Mouse (Mus musculus): ENCODE results near the gene Setd3. TPM values are rescaled to one million over a fixed set of nuclear protein-coding genes. Genes with fewer than 3 reads are reported as not detected.

The Setd3 gene
- polyA plus RNA-seq, 1 experiment, result 9.6 TPM

DNA sequence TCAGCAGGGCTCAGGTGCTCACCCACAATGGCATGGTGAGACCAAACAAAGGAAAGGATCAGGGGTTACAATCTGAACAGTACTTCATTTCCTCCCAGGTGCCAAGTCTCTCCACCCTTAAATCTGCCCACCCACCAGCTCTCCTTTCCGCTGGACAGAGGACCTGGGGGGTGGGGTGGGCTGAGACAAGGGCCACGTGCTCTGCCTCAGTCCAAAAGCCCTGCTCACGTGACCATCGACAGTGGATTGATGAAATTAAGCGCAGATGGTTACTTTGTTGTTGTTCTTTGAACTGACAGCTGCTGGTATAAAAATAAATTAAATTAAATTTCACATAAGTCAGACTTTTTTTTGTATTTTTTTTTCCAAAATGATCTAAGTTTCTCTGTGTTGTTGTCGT, 109.6 kb downstream of the Setd3 start:
- H3K4me3 ChIP-seq (ENCODE audit: extremely low read depth, insufficient read depth, insufficient read length), result no peak overlapping the region
- no peak for DNase-seq (ENCODE audit: low read depth in 1 of 2, low spot score in 2 of 2)
- TF ChIP-seq POLR2A (IDR thresholded peaks at IDR 0.05; ENCODE audit: low read depth, low read length), result no peak
- 80% methylated on average over 6 of the region's 6 CpGs for WGBS
- H3K27ac ChIP-seq (ENCODE audit: insufficient read depth, low read length), result no peak overlapping the region
- no peaks in the 10 kb centered on the region for H3K36me3 ChIP-seq (ENCODE audit: control insufficient read depth, insufficient read depth, low read length)
- H3K27me3 ChIP-seq (ENCODE audit: control insufficient read depth, insufficient read depth, low read length), result no peaks in the 10 kb centered on the region
- H3K4me1 ChIP-seq (ENCODE audit: control insufficient read depth, insufficient read depth, insufficient read length), result no peaks in the 10 kb centered on the region

DNA sequence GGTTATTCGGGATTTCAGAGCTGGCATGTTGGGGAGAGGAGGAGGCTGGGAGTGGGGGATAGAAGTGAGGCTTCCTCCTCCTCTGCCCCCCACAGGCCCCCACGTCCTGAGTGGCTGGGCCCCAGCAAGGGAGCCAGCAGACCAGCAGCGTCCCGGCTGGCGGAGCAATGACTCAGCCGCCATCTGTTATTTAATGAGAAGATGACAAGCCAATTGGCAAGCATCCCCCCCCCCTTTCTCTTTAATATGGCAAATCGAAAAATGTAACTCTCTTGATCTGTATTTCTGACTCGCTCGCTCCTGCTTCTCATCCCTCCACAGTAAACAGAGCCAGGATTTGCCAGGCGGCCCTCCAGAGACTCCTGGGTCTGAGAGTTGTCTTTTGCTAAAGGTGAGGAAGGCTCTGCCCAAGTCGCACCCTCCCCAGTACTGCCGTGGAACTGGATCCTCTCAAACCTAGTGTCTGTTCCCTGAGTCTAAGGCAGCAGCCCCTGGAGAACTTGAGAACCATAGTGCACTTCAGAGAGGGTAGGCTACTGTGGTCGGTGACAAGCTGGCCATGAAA, 111.2 kb downstream of the Setd3 start:
- Histone ChIP-seq H3K36me3 (ENCODE audit: control insufficient read depth, insufficient read depth, low read length) (no peaks in the 10 kb centered on the region), H3K27me3 (ENCODE audit: control insufficient read depth, insufficient read depth, low read length) (no peaks in the 10 kb centered on the region), H3K4me1 (ENCODE audit: control insufficient read depth, insufficient read depth, insufficient read length) (no peaks in the 10 kb centered on the region), H3K27ac (ENCODE audit: insufficient read depth, low read length) (no peak overlapping the region), H3K4me3 (ENCODE audit: extremely low read depth, insufficient read depth, insufficient read length) (no peak overlapping the region)
- TF ChIP-seq POLR2A (IDR thresholded peaks at IDR 0.05; ENCODE audit: low read depth, low read length) (no peak), CTCF (IDR thresholded peaks at IDR 0.05; ENCODE audit: extremely low read depth, insufficient read depth, insufficient read length, insufficient replicate concordance) (no peak)
- WGBS, result 79% methylated on average over 13 of the region's 13 CpGs
- DNase-seq (ENCODE audit: low read depth in 1 of 2, low spot score in 2 of 2), result no peak

DNA sequence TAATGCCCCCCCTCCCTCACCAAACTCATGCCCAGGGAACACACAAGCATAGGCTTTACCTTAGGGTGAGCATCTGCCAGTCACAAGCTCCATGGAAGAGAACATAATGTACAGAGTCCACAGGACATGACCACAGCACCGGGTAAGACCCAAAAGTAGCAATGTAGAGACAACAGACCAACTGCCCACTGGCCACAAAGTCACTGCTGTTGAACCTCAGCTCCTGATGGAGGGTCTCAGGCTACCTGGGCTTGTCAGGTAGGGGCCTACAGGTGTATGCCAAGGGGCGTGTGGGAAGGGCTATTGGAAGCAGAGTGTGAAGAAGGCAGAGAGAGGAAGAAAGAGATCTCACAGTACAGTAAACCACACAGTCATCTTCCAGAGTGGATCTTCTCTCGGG, 111.9 kb downstream of the Setd3 start:
- DNase-seq (ENCODE audit: low read depth in 1 of 2, low spot score in 2 of 2), result no peak
- TF ChIP-seq CTCF (IDR thresholded peaks at IDR 0.05; ENCODE audit: extremely low read depth, insufficient read depth, insufficient read length, insufficient replicate concordance) (no peak), POLR2A (IDR thresholded peaks at IDR 0.05; ENCODE audit: low read depth, low read length) (no peak)
- H3K4me3 ChIP-seq (ENCODE audit: extremely low read depth, insufficient read depth, insufficient read length), result no peak overlapping the region
- no peaks in the 10 kb centered on the region for H3K27me3 ChIP-seq (ENCODE audit: control insufficient read depth, insufficient read depth, low read length)
- WGBS, result 90% methylated on average over 3 of the region's 3 CpGs
- no peaks in the 10 kb centered on the region for H3K36me3 ChIP-seq (ENCODE audit: control insufficient read depth, insufficient read depth, low read length)
- no peaks in the 10 kb centered on the region for H3K4me1 ChIP-seq (ENCODE audit: control insufficient read depth, insufficient read depth, insufficient read length)
- H3K27ac ChIP-seq (ENCODE audit: insufficient read depth, low read length), result no peak overlapping the region

DNA sequence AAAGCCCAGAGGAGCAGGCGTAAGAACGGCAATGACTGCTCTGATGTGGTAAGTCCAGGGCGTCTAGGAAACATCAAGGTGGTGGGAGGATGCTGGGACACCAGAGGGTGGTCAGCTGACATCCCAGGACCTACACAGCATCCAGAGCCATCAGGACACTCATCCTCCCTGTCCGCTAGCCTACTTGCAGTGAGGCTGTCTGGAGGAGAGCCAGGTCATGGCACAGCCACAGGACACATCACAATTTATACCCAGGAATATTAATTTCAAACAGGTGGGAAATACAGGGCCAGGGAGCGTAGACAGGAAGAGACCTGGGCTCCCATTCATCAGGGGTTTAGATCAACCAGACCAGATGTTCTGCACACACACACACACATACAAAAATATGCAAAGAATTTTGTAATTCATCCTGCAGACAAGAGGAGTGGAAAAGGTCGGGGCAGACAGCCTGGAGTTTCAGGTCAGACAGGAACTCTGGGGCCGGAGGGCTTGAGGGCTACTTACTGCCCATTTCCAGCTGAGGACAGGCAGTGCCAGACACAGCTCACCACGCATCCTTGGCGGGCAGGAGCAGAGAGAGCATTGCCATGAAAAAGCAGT, 114.6 kb downstream of the Setd3 start:
- Histone ChIP-seq H3K27ac (ENCODE audit: insufficient read depth, low read length) (no peak overlapping the region), H3K27me3 (ENCODE audit: control insufficient read depth, insufficient read depth, low read length) (no peaks in the 10 kb centered on the region), H3K4me1 (ENCODE audit: control insufficient read depth, insufficient read depth, insufficient read length) (no peaks in the 10 kb centered on the region), H3K36me3 (ENCODE audit: control insufficient read depth, insufficient read depth, low read length) (no peaks in the 10 kb centered on the region), H3K4me3 (ENCODE audit: extremely low read depth, insufficient read depth, insufficient read length) (no peak overlapping the region)
- 79% methylated on average over 9 of the region's 9 CpGs for WGBS
- no peak for DNase-seq (ENCODE audit: low read depth in 1 of 2, low spot score in 2 of 2)
- TF ChIP-seq CTCF (IDR thresholded peaks at IDR 0.05; ENCODE audit: extremely low read depth, insufficient read depth, insufficient read length, insufficient replicate concordance), result no peak
- no peak for TF ChIP-seq POLR2A (IDR thresholded peaks at IDR 0.05; ENCODE audit: low read depth, low read length)

DNA sequence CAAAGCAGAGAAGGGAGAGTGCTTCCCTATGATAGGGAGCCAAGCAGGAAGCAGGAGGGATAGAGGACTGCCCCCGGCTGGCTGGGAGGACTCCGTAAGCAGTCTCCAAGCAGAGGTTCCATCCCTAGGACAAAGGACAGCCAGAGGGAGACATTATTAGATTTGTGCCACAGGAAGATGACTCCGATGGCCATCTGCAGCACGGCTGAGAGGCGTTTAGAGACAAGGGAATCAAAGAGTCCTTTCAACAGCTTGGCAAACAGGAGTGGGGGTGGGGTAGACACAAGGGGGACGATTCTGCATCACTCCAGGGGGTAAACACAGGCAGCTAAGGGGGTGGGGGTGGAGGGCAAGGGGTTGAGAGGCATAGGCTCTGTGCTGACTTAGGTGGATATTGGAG, 115.1 kb downstream of the Setd3 start:
- Histone ChIP-seq H3K27me3 (ENCODE audit: control insufficient read depth, insufficient read depth, low read length) (no peaks in the 10 kb centered on the region), H3K36me3 (ENCODE audit: control insufficient read depth, insufficient read depth, low read length) (no peaks in the 10 kb centered on the region), H3K27ac (ENCODE audit: insufficient read depth, low read length) (no peak overlapping the region), H3K4me3 (ENCODE audit: extremely low read depth, insufficient read depth, insufficient read length) (no peak overlapping the region), H3K4me1 (ENCODE audit: control insufficient read depth, insufficient read depth, insufficient read length) (no peaks in the 10 kb centered on the region)
- TF ChIP-seq POLR2A (IDR thresholded peaks at IDR 0.05; ENCODE audit: low read depth, low read length), result no peak
- no peak for TF ChIP-seq CTCF (IDR thresholded peaks at IDR 0.05; ENCODE audit: extremely low read depth, insufficient read depth, insufficient read length, insufficient replicate concordance)
- 73% methylated on average over 6 of the region's 6 CpGs for WGBS
- DNase-seq (ENCODE audit: low read depth in 1 of 2, low spot score in 2 of 2), result no peak

DNA sequence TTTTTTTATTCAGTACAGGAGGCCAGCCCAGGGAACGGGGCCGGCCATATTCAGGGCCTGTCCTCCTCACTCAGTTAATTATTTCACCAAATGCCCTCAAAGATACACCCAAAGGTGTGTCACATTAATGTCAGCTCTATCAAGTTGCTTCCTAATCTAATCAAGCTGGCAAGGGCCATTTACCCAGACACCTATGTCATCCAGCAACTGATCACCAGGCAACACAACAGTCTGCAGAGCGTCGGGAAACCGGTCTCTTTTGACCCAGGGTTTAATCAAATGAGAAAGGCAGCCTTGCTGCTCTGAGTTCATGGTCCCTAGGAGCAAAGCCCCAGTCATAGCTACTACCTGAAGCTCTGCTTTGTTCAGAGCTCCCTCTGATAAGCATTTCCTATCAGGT, 117.0 kb downstream of the Setd3 start:
- no peak for DNase-seq (ENCODE audit: low read depth in 1 of 2, low spot score in 2 of 2)
- WGBS, result 91% methylated on average over 5 of the region's 5 CpGs
- TF ChIP-seq POLR2A (IDR thresholded peaks at IDR 0.05; ENCODE audit: low read depth, low read length), result no peak
- TF ChIP-seq CTCF (IDR thresholded peaks at IDR 0.05; ENCODE audit: extremely low read depth, insufficient read depth, insufficient read length, insufficient replicate concordance), result no peak
- H3K27ac ChIP-seq (ENCODE audit: insufficient read depth, low read length), result no peak overlapping the region
- no peak overlapping the region for H3K4me3 ChIP-seq (ENCODE audit: extremely low read depth, insufficient read depth, insufficient read length)
- H3K36me3 ChIP-seq (ENCODE audit: control insufficient read depth, insufficient read depth, low read length), result no peaks in the 10 kb centered on the region
- no peaks in the 10 kb centered on the region for H3K27me3 ChIP-seq (ENCODE audit: control insufficient read depth, insufficient read depth, low read length)
- H3K4me1 ChIP-seq (ENCODE audit: control insufficient read depth, insufficient read depth, insufficient read length), result no peaks in the 10 kb centered on the region

DNA sequence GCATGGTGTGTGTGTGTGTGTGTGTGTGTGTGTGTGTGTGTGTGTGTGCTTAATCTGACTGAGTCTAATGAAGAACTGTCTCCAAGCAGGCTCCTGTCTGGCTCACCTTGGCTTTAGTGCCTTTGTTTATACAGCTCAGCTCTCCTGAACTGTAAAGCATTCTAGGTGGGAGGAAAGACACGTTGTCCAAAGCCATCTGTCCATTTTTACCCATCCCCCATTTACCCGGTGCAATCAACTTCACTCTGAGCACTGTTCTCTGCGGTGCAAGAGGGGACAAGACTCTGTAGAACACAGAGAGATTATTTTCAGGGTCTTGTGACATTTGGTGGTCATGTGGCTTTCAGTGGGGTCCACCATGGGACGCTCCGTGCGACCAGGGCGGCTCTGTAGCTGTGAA, 117.5 kb downstream of the Setd3 start:
- 85% methylated on average over 7 of the region's 7 CpGs for WGBS
- Histone ChIP-seq H3K27me3 (ENCODE audit: control insufficient read depth, insufficient read depth, low read length) (no peaks in the 10 kb centered on the region), H3K4me1 (ENCODE audit: control insufficient read depth, insufficient read depth, insufficient read length) (no peaks in the 10 kb centered on the region), H3K4me3 (ENCODE audit: extremely low read depth, insufficient read depth, insufficient read length) (no peak overlapping the region), H3K27ac (ENCODE audit: insufficient read depth, low read length) (no peak overlapping the region), H3K36me3 (ENCODE audit: control insufficient read depth, insufficient read depth, low read length) (no peaks in the 10 kb centered on the region)
- TF ChIP-seq CTCF (IDR thresholded peaks at IDR 0.05; ENCODE audit: extremely low read depth, insufficient read depth, insufficient read length, insufficient replicate concordance) (no peak), POLR2A (IDR thresholded peaks at IDR 0.05; ENCODE audit: low read depth, low read length) (no peak)
- DNase-seq (ENCODE audit: low read depth in 1 of 2, low spot score in 2 of 2), result no peak

Other genes starting within 250 kb of the Setd3 start
- 19.7 and 37.3 TPM in 2 replicates for gene Bcl11b, start 175.7 kb downstream of the Setd3 start, polyA plus RNA-seq (2012; rRNA removed)
- gene Ccnk, start 265 bp upstream of the Setd3 start, polyA plus RNA-seq (2012; rRNA removed), result 15.0 and 15.5 TPM in 2 replicates
- 3.4 and 4.6 TPM in 2 replicates for gene Ccdc85c, start 96.1 kb upstream of the Setd3 start, polyA plus RNA-seq (2012; rRNA removed)
- gene Hhipl1, start 127.0 kb upstream of the Setd3 start, polyA plus RNA-seq (2012; rRNA removed), result 1.6 and 1.8 TPM in 2 replicates
- gene Cyp46a1, start 155.1 kb upstream of the Setd3 start, polyA plus RNA-seq (2012; rRNA removed), result 3.7 and 3.9 TPM in 2 replicates
- 9.3 and 10.2 TPM in 2 replicates for gene Eml1, start 191.6 kb upstream of the Setd3 start, polyA plus RNA-seq (2012; rRNA removed)